ENCODE assay signal across 9 mouse cellular contexts in the genomic region with DNA sequence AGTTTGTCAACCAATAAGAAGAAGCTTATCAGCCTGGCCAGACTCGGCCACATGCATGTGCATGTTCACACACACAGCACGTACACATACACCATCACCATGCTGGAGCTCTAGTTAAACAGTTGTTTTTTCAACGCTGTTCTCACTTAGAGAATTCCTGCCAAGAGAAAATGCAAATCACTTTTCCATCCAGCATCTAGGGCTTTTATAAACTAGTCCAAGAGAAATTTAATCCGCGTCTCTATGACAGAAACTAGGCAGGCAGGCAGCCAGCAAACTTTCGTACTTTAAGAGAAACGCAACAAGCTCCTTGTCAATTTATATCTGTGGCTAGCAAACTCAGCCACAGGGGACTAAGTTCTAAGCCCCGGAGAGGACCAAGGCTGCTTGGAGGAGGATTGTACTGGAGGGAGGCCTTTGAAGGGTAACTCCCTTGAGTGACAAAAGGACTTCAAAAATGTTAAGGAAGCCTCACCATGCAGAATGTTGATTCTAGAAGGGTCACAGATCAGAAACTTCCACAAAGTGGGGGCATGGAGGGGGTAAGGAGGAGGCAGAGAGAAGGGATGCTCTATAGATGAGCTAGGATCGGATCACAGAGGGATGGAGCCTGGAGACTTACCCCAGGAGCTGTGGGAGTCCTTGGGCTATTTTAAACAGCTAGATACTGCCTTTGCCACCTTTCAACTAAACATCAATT. TPM values are rescaled to one million over a fixed set of nuclear protein-coding genes. Genes with fewer than 3 reads are reported as not detected.
DNase-seq lines count a peak whose midpoint lies in the region; ATAC-seq and TF ChIP-seq lines count a peak whose summit lies in the region.
"Had no signal": no experiment of that assay in that cellular context is flagged by ENCODE, and none has a peak within 500 bp of the region (broad histone marks: within the 10 kb centered on the region; RNA-seq: fewer than 3 reads in every experiment).

No protein-coding gene starts in this region.

- H3K4me2 ChIP-seq in forebrain, embryonic 14.5 days (ENCODE audit: low read length): no peak overlapping the region
- H3K4me2 ChIP-seq in forebrain, embryonic 12.5 days: no peak overlapping the region

- TF ChIP-seq CTCF in left cerebral cortex, adult 2 months (IDR thresholded peaks at IDR 0.05): no peak

- H3K27ac ChIP-seq in forebrain, embryonic 14.5 days (ENCODE audit: low read depth, low read length): no peak overlapping the region
- H3K27ac ChIP-seq in forebrain, embryonic 12.5 days: no peak overlapping the region
- H3K27ac ChIP-seq in left cerebral cortex, adult 2 months: no peak overlapping the region

- no peaks in the 10 kb centered on the region for H3K36me3 ChIP-seq in forebrain, embryonic 14.5 days (ENCODE audit: control insufficient read depth, insufficient read depth, low read length)
- no peaks in the 10 kb centered on the region for H3K36me3 ChIP-seq in forebrain, embryonic 12.5 days (replicated peaks)

- no peak overlapping the region for H3K9ac ChIP-seq in forebrain, embryonic 14.5 days (ENCODE audit: low read length)
- H3K9ac ChIP-seq in forebrain, embryonic 12.5 days: no peak overlapping the region

- no peaks in the 10 kb centered on the region for H3K27me3 ChIP-seq in forebrain, embryonic 14.5 days (replicated peaks; ENCODE audit: control insufficient read depth, insufficient read depth, low read length)
- H3K27me3 ChIP-seq in forebrain, embryonic 12.5 days: no peaks in the 10 kb centered on the region
- H3K27me3 ChIP-seq: megakaryocyte, embryonic 14.5 days had no signal

- no peak overlapping the region for H3K4me3 ChIP-seq in forebrain, embryonic 14.5 days (ENCODE audit: low read depth, low read length)
- no peak overlapping the region for H3K4me3 ChIP-seq in forebrain, embryonic 12.5 days (replicated peaks)
- H3K4me3 ChIP-seq in left cerebral cortex, adult 2 months: no peak overlapping the region
- H3K4me3 ChIP-seq: megakaryocyte, embryonic 14.5 days had no signal

- no peaks in the 10 kb centered on the region for H3K9me3 ChIP-seq in forebrain, embryonic 14.5 days (replicated peaks; ENCODE audit: control insufficient read depth, low read length)
- no peaks in the 10 kb centered on the region for H3K9me3 ChIP-seq in forebrain, embryonic 12.5 days
- H3K9me3 ChIP-seq: megakaryocyte, embryonic 14.5 days had no signal

- intact Hi-C loops in left cerebral cortex, postnatal 14 days (cut with DNase I): no loop called here
- intact Hi-C loops in left cerebral cortex, adult 2 months (cut with DNase I): no loop called here

- H3K4me1 ChIP-seq in forebrain, embryonic 14.5 days (ENCODE audit: control insufficient read depth, insufficient read depth, low read length): no peaks in the 10 kb centered on the region; the same call in 1 of the 2 replicates
- H3K4me1 ChIP-seq in forebrain, embryonic 12.5 days: no peaks in the 10 kb centered on the region
- H3K4me1 ChIP-seq: megakaryocyte, embryonic 14.5 days had no signal

- WGBS in forebrain, embryonic 14.5 days: 39% methylated on average over 9 of the region's 9 CpGs
- WGBS in forebrain, embryonic 12.5 days: 83% methylated on average over 9 of the region's 9 CpGs

- peak; percentile 88 for ATAC-seq in forebrain, embryonic 14.5 days
- no peak for ATAC-seq in forebrain, embryonic 12.5 days (ENCODE audit: low FRiP score)

- DNase-seq in forebrain, embryonic 14.5 days (ENCODE audit: low spot score): peak; percentile 85
- DNase-seq in left cerebral cortex, postnatal 14 days (ENCODE audit: low spot score in 2 of 2): peak; percentile 67 to 83
- DNase-seq in left cerebral cortex, adult 2 months (ENCODE audit: extremely low spot score in 1 of 2, low spot score in 2 of 2): no peak
- peak; percentile 37 for DNase-seq in fibroblast of lung, adult 2 months (ENCODE audit: low read depth)
- DNase-seq in kidney, postnatal 4 days: peak; percentile 66 to 71
- DNase-seq in spleen, adult 12 weeks (ENCODE audit: low spot score): no peak
- no peak for DNase-seq in embryo, embryonic 9.5 days (ENCODE audit: extremely low spot score)

RNA-seq across cellular contexts. Expression of a gene that starts 29.2 kb away (rescaled TPM):
- polyA plus RNA-seq in forebrain, embryonic 14.5 days (2014; fragmentation: Nextera tagmentation; extraction: Ambion mirVana): 1.6 and 2.1 TPM in 2 replicates
- polyA plus RNA-seq in forebrain, embryonic 12.5 days (2016; fragmentation: Nextera tagmentation; extraction: Ambion mirVana): 2.4 and 3.3 TPM in 2 replicates
- 10 to 100 TPM in 1 of 2 experiments, 1 to 10 TPM in 1; 6.4 to 10.2 TPM for total RNA-seq in left cerebral cortex, postnatal 14 days (2021)
- total RNA-seq in left cerebral cortex, adult 2 months (2021): 1 to 10 TPM; 7.0 to 8.4 TPM

RNA-seq across cellular contexts. Expression of a gene that starts 29.3 kb away (rescaled TPM):
- 16.2 and 22.2 TPM in 2 replicates for polyA plus RNA-seq in forebrain, embryonic 14.5 days (2014; fragmentation: Nextera tagmentation; extraction: Ambion mirVana)
- polyA plus RNA-seq in forebrain, embryonic 12.5 days (2016; fragmentation: Nextera tagmentation; extraction: Ambion mirVana): 19.2 and 26.4 TPM in 2 replicates
- total RNA-seq in left cerebral cortex, postnatal 14 days (2021): 10 to 100 TPM; 62.6 to 69.4 TPM
- 10 to 100 TPM; 64.7 to 65.6 TPM for total RNA-seq in left cerebral cortex, adult 2 months (2021)

Comparison
In these comparisons a context has a peak if more than half of its experiments do, and no peak if none do; other contexts are left out.
1. DNase-seq: peak in forebrain, embryonic 14.5 days (single experiment), left cerebral cortex, postnatal 14 days (2 of 2), fibroblast of lung, adult 2 months (single experiment) and kidney, postnatal 4 days (2 of 2); none in left cerebral cortex, adult 2 months (0 of 2), spleen, adult 12 weeks (single experiment) and embryo, embryonic 9.5 days (single experiment).